Mouse (Mus musculus) adrenal gland, postnatal 25 days (tissue): ENCODE measurements around the gene Fez2. TPM values are rescaled to one million over a fixed set of nuclear protein-coding genes. Genes with fewer than 3 reads are reported as not detected.
A peak's percentile ranks its signal among the peaks of the same experiment; 100 is the strongest.

Source experiments
- DNase-seq: peaks from one replicate; pipeline ENCODE4 v3.0.0; 2021; ENCODE audit warnings: mixed read lengths
- total RNA-seq: library from RNA; stranded (reverse); gene quantifications from 2 replicates; pipeline ENCODE4 v1.2.3, GENCODE M21; 2021

The Fez2 gene
- total RNA-seq, 1 experiment from 2014 or later, result 59.3 TPM

DNA sequence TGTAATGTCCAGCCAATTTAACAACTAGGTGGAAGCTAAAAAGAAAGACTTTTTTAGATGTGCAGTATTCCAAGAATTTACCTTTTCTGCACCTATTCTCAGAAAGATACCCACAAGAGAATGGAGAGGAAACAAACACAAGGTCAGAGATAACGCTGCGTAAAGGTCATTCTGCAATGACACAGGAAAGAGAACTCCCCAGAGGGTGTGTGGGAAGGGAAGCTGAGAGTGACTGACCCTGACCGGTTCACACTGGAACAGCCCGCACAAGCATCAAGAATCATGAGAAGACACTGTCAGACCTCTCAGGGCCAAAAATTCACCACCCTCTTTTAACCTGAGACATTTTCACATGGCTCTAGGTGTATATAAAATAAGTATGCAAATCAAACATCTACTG lies 10.4 kb downstream of the Fez2 start:
- peak; percentile 18 for DNase-seq

DNA sequence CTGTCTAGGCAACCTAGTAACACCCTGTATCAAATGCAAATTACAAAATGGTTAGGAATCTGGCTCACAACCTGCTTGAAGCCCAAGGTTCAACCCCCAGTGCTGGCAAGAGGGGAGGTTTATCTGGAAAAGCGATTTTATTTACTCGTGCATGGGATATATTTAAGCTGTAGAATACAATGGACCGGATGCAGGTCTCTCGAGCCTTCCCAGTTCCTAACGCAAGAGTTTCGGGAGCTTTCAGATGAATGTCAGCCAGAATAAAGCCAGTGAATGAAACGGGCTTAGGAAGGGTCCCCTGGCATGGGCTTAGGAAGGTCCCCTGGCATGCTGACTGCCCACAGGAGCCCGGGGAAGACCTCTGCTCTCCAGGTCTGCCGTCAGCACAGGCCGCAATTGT lies 11.1 kb downstream of the Fez2 start:
- DNase-seq, result no peak

- DNase-seq, result peak; percentile 31
These were observed 12.6 kb downstream of the Fez2 start for GRCm38 (mm10) chr17:78405336-78405735.

GRCm38 (mm10) chr17:78403804-78404203 lies 14.1 kb downstream of the Fez2 start:
- DNase-seq, result no peak

DNA sequence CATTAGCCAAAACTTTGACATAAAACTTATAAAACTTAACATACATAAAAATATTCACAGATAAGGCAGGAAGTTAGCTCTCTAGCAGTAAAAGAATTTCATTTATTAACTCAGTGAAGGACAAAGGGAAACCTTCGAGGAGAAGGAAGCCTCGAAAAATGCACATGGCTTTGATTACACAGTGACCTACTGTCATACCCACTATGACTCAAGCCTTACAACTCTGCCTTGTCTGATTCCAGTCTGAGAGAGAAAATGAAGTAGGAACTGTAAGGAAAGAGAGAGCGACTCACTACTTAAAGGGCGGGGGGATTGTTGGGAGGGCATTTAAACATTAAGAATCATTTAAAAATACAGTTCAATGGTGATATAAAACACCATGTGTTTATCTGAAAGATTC lies 14.7 kb downstream of the Fez2 start:
- no peak for DNase-seq

DNA sequence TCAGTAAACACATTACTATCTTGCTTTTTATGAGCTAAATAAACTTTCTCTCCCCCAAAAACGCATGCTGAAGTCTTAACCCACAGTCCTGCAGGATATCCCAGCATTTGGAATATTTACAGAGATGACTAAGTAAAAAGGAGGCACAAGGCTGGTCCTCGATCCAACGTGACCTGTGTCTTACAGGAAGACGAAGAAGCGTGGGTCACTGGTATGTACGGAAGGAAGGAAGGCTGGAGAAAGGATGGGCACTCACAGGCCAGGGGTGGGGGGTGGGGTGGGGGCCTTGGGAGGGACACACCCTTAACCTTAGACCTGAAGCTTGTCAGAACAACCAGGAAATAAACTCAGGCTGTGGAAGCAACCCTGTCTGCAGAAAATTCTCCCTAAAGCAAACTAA lies 15.8 kb downstream of the Fez2 start:
- DNase-seq, result no peak

DNA sequence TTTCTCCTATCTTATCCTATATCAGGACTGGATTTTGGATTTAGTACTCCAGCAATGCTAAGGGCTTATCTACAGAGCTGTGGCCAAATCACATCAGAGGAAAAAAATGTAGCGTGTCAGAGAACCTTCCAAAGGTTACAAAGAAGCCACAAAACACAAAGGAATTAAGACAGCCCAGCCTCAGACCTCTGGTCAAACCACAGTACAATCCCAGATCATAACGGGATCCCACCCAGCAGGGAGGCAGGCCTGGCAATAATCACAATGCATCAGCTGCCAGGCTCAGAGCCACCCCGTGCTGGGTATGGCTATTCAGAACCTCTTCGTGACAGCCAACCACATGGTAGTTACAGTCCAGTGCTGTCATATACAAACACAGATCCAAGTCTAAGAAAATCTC lies 16.2 kb downstream of the Fez2 start:
- no peak for DNase-seq

DNA sequence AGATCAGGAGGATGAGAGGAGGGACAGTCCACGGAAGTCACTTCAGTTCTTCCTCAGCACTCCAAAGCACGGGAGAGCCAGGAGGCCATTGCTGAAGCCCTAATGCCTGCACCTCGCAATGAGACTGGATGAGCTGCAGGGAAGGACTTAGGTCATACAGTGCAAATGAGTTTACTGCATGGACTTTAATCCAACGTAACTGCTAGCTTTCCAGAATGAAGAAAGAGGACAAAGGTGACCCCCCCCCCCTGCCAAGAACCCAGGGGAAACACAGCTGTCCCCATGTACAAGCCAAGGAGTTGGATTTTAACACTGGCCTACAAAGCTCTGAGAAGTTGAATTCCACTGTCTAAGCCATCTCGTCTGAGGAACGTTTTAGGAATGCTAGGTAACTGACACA lies 16.6 kb downstream of the Fez2 start:
- no peak for DNase-seq

DNA sequence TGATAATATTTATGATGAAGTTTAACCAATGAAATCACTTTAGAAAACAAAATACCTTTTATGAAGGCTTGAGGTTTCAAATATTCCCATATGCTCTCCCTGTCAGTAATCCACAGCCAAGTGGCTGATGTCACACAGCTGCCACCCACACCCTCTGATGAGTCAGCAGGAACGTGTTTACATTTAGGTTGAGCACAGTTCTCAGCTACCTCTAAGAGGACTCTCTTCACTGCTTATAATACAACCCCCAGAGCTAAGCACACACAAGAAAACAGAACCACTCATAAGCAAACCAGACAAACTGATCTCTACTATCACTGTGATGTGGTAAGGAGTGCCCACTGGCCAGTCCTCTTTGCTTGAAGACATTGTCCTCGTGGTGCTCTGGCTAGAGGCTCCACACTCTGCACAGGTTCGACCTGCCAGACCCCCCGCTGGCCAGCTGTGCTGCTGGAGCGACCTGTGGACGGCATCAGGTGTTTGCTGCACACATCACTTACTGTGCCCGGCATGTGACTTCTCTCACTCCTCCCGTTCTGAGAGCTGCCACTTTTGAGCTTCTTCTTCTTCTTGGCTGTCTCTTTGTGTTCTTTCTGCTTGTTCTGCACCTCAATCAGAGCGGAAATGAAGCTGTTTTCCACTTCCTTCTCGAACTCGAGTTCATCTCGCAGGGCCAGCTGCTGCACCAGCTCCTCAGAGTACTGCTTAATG lies 17.7 kb downstream of the Fez2 start:
- no peak for DNase-seq

GRCm38 (mm10) chr17:78392401-78393087 lies 25.4 kb downstream of the Fez2 start:
- DNase-seq, result no peak

- DNase-seq, result no peak
These were observed 28.4 kb downstream of the Fez2 start for GRCm38 (mm10) chr17:78389573-78389972.

DNA sequence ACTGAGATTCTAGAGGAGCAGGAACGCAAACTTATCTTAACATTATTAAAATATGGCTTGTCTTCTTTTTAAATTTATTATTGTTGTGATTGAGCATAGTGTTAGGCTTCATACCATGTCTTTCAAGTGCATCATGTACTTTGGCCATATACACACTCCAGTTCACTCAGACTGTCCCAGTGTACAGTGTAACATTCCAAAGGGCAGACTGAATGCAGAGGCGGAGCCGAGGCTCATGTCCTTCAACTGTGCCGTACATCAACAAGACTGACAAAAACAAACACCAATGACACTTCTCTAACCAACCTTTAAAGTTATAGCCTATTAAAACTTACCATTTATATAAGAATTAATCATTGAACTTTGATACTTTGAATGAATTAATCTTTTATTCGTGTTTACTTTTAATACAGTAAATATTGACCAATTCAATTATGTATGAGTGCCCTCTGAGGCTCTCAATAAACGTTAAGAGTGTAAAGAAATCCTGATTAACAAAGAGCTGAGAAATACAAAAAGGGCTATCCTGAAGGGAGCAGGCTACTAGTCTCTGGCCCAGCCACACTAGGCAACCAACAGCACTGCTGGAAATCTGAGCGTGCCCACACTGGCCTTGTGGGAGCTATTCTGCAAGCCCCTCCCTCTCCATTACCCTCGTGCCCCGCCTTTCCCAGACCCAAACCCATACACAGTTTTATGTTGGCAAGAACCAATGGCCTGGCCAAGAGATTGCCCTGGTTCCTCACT lies 29.7 kb downstream of the Fez2 start:
- no peak for DNase-seq

DNA sequence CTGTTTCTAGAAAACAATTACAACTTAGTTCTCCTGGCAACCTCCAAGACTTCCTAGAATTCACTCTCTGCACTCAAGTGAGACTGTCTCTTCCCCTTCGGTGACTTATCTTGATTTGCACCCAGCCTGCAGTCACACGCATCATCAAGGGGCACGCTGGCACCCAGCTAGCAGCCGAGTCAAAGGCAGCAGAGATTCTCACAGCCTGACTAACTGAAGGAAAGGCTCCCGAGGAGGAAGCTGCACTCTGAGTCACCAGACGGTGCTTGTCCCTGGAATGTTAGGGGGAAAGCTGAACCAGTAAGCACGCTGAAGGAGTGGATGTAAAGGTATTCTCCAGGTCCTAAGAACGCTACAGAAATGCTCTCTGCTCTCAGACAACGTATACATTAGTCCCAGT lies 30.3 kb downstream of the Fez2 start:
- DNase-seq, result peak; percentile 35

DNA sequence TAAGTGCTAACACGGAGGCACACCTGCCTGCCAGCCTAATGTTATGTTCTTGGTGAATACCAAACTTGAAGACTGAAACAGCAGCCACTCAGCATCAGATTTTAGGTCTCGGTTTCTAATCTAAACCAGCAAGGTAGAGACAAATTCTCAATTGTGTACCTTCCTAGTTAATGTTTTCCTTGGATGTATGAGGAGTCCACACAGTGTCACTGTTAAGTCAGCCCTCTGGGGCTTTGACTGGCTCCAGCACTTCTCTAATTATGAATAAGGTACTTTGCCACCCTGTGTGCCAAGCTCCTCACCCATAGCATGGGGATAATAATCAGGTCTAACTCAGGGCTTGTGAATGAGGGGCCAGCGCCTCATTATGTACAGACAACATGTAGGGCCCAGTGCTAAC lies 35.6 kb downstream of the Fez2 start:
- no peak for DNase-seq

DNA sequence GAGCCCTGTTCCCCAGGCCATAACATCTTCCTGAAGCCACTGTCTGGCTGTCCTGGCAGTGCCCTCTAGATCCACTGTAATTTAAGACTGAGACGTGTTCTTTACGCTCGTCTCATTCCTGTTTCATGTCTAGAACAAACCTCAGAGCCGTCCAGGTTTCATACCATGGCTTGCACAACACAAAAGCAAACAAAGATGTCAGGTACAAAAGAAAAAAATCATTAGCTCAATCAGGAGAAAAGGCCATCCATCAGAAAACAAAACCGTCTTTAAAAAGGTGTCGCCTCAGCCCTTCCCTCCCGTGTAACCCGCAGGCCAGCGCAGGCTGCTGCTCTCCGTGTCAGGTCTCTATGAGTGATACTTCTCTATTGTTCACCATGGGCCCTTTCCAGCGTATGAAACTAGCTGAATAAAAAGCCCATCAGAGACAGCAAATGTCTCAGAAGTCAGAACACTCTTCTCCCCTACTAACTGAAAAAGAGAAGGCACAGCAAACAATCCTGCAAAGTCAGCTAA lies 38.2 kb downstream of the Fez2 start:
- no peak for DNase-seq

- DNase-seq, result no peak
These were observed 38.7 kb downstream of the Fez2 start for GRCm38 (mm10) chr17:78379079-78379729.

DNA sequence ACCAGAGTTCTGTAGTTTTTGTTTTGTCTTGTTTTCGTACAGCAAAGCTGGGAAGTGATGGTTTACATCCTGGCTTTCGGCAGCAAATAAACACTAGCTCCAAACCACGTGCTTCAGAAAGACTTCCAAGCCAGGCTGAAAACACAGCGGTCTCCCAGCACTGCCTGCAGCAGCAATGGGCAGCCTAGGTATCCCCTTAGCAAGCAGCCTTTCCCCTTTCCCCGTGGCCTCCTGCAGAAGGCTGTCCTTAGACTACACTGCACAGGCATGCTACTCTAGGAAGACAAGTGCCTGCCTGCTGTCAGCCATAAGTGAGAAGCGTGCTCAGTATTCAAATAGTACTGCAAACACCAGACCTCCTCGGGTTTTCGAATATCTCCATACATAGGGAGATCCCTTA lies 41.4 kb downstream of the Fez2 start:
- no peak for DNase-seq

- no peak for DNase-seq
These were observed 43.2 kb downstream of the Fez2 start for GRCm38 (mm10) chr17:78374756-78375155.

DNA sequence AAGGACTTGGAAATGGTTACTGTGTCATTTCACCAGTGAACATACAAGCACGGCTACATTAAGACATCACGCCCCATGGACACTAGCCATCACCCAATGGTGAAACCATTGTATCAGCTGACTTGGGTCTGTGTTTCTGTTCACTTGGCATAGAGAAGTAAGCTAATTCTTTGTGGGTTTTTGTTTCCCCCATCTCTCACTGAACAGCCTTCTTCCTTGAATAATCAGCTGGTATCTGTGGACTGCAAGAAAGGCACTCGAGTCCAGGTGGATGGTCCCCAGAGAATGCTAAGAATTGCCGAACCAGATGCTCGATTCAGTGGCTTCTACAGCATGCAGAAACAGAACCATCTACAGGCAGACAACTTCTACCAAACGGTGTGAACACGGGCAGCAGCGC lies 44.1 kb downstream of the Fez2 start:
- DNase-seq, result no peak

- DNase-seq, result no peak
These were observed 44.8 kb downstream of the Fez2 start for GRCm38 (mm10) chr17:78373174-78373573.

GRCm38 (mm10) chr17:78370445-78370844 lies 47.5 kb downstream of the Fez2 start:
- DNase-seq, result no peak

DNA sequence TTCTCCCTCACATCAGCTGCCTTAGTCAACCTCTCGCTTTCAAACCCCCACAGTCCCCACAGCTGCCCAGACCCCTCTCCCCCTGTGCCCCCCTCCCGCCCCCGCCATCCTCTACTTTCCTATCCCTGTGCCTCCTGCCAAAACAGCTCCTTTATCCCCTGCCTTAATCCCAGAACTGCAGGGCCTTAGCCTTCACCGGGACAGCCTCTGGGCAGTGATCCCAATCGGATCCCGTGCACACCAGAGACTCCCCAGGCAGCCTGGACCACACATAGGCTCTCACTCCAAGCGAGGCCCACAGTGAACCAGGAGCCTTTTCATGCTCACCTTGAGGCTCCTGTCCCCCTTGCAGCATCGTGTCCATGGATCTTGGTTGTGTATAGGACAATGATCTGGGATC lies 49.5 kb downstream of the Fez2 start:
- DNase-seq, result no peak

DNA sequence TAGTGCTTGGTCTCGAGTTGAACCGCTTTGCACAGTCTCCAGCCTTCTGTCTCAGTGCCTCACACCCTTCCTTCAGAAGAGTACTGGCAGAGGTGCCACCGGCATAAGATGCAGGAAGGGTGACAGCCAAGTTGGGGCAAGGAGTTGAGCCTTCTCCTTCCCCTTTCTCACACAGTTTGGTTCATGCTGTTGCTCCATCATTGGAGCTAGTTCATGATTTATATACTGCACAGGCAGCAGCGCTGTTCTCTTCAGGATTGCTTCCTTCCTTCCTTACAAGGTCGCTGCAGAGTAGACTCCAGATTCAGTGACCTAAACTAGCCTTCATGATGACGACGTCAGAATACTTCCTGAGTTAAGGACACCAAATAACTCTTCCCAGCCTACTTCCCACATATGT lies 51.9 kb downstream of the Fez2 start:
- no peak for DNase-seq
